Mouse (Mus musculus) limb, embryonic 15.5 days (tissue): ENCODE results near the gene Tcf7. TPM values are rescaled to one million over a fixed set of nuclear protein-coding genes. Genes with fewer than 3 reads are reported as not detected.
A peak's percentile ranks its signal among the peaks of the same experiment; 100 is the strongest.

Experiments used
- ATAC-seq: fragments of 200-750 bp; cut with Nextera tagmentation; 2 replicates; pipeline ENCODE4 v1.8.0; 2017; ENCODE audit warnings: low read depth, moderate TSS enrichment; ENCODE audit not compliant: insufficient number of reproducible peaks, low FRiP score, low TSS enrichment
- H3K27ac ChIP-seq: fragments of 300-500 bp; sonication (generic); 2 replicates; pipeline ENCODE4 v1.5.1; 2015; ENCODE audit warnings: moderate library complexity, mild to moderate bottlenecking, inconsistent platforms
- H3K27me3 ChIP-seq: fragments of 300-500 bp; sonication (generic); 2 replicates; pipeline ENCODE4 v1.6.1; 2015; ENCODE audit warnings: inconsistent platforms
- H3K36me3 ChIP-seq: fragments of 300-500 bp; sonication (generic); 2 replicates; pipeline ENCODE4 v1.6.1; 2015; ENCODE audit warnings: inconsistent platforms
- H3K4me1 ChIP-seq: fragments of 300-500 bp; sonication (generic); 2 replicates; pipeline ENCODE4 v1.6.1; 2015; ENCODE audit warnings: inconsistent platforms
- H3K4me2 ChIP-seq: fragments of 300-500 bp; sonication (generic); 2 replicates; pipeline ENCODE4 v1.6.1; 2015; ENCODE audit warnings: mild to moderate bottlenecking, inconsistent platforms
- H3K4me3 ChIP-seq: fragments of 300-500 bp; sonication (generic); 2 replicates; pipeline ENCODE4 v1.5.1; 2015; ENCODE audit warnings: mild to moderate bottlenecking, inconsistent platforms
- H3K9ac ChIP-seq: fragments of 300-500 bp; sonication (generic); 2 replicates; pipeline ENCODE4 v1.6.1; 2015; ENCODE audit warnings: inconsistent platforms
- H3K9me3 ChIP-seq: fragments of 300-500 bp; sonication (generic); 2 replicates; pipeline ENCODE4 v1.6.1; 2016; ENCODE audit warnings: inconsistent platforms
- WGBS: fragments of 180-500 bp; shearing (Covaris S2); methylation state at CpG from one replicate; pipeline ENCODE4 v1.1.7; 2015; 5-methylcytosine and 5-hydroxymethylcytosine counted together
- polyA plus RNA-seq: library from polyadenylated mRNA; unstranded; fragments of >200 nt; fragmentation: Nextera tagmentation; extraction: Ambion mirVana; gene quantifications from 2 replicates; pipeline ENCODE4 v1.2.1, GENCODE M21; 2015

Tcf7 gene
- polyA plus RNA-seq, 1 experiment from 2014 or later = 9.8 TPM

DNA sequence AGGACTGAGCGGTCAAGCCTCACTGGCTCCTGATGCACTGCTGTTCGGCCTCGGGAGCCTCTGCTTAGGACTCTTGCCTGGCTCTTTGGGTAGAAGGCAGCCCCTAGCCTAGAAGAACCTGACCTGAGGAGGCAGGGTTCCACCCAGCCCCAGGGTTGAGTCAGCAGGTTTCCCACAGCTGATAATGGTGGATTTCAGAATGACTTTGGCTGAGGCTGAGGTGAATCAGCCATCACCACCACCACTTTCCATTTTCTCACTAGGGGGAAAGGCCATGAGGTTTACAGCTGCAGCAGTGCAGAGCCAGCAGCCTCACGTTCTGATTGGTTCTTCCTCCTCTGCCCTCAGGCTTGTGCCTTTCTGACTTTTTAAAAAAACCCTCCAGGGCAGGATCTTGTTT, 21.9 kb downstream of the Tcf7 start:
- H3K27me3 ChIP-seq = no peaks in the 10 kb centered on the region
- no peaks in the 10 kb centered on the region for H3K9me3 ChIP-seq
- H3K9ac ChIP-seq = no peak overlapping the region
- no peak for ATAC-seq
- H3K36me3 ChIP-seq = peaks cover 12% of the 10 kb centered on the region; the same call in 1 of the 2 replicates
- no peak overlapping the region for H3K4me2 ChIP-seq
- H3K4me3 ChIP-seq = no peak overlapping the region
- peaks cover 14% of the 10 kb centered on the region for H3K4me1 ChIP-seq
- no peak overlapping the region for H3K27ac ChIP-seq
- 77% methylated on average over 4 of the region's 4 CpGs for WGBS

DNA sequence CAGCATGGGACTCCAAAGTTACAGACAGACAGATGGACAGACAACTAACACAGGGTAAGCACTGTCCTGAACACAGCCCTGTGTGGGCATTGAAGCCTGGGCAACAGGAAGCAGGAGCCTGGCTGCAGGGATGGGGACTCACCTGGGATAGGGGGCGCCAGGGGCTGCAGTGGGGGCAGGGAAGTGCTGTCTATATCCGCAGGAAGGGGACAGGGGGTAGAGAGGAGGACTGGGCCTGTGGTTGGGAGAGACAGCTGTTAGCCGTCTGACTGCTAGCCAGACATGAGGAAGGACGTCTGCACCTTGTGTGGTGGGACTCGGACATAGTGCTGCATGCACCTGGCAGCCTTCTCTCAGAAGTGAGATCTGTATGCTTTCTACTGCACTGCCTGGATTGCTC, 24.1 kb downstream of the Tcf7 start:
- Histone ChIP-seq H3K4me1 (0 out of 2 replicates have a peak, but pooled peaks cover 4% of the 10 kb centered on the region), H3K27me3 (no peaks in the 10 kb centered on the region), H3K9me3 (no peaks in the 10 kb centered on the region), H3K9ac (no peak overlapping the region), H3K27ac (no peak overlapping the region), H3K4me2 (no peak overlapping the region), H3K36me3 (peaks cover 13% of the 10 kb centered on the region; the same call in 1 of the 2 replicates), H3K4me3 (no peak overlapping the region)
- no peak for ATAC-seq
- 62% methylated on average over 5 of the region's 5 CpGs for WGBS

DNA sequence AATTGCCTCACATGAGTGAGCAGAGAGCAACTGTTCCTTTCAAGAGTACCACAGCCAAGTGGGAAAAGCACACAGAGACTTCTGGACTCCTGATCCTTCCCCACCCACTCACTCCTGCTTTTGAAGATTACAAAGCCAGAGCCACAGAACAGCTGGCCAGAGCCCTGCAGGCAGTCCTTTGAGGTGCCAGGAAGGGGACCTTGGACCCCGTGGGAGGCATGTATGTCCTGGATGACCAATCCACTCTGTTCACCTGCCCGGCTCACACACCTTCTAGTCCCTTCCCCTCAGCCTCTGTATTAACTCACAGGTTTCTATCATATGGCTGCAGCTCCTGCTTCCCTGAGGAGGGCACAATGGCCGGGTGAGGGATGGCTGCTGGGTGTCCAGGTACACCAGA, 25.4 kb downstream of the Tcf7 start:
- H3K4me1 ChIP-seq = 0 out of 2 replicates have a peak, but pooled peaks cover 8% of the 10 kb centered on the region
- peaks cover 13% of the 10 kb centered on the region; the same call in 1 of the 2 replicates for H3K36me3 ChIP-seq
- no peak overlapping the region for H3K4me3 ChIP-seq
- no peak overlapping the region for H3K9ac ChIP-seq
- no peaks in the 10 kb centered on the region for H3K9me3 ChIP-seq
- H3K27me3 ChIP-seq = no peaks in the 10 kb centered on the region
- no peak for ATAC-seq
- no peak overlapping the region for H3K4me2 ChIP-seq
- WGBS = 91% methylated on average over 3 of the region's 3 CpGs
- no peak overlapping the region for H3K27ac ChIP-seq

DNA sequence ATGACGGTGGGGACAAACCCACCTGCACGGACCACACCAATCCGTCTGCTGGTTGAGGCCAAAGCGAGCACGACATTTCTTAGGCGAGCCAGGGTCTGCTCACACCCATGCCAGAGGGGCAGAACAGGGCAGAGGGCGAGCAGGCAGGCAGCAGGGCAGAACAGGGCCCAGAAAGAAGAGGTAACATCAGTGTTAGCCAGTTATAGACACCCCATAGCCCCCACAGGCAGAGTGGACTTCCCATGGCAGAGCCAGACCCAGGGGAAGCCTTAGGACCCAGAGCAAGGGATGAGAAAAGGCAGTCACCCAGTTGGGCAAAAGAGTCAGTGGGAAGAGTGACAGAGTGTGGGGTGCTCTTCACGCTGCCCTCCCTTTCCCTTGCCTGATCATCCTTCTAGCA, 27.7 kb downstream of the Tcf7 start:
- H3K4me1 ChIP-seq = 0 out of 2 replicates have a peak, but pooled peaks cover 5% of the 10 kb centered on the region
- WGBS = 86% methylated on average over 8 of the region's 8 CpGs
- H3K36me3 ChIP-seq = peaks cover 19% of the 10 kb centered on the region

DNA sequence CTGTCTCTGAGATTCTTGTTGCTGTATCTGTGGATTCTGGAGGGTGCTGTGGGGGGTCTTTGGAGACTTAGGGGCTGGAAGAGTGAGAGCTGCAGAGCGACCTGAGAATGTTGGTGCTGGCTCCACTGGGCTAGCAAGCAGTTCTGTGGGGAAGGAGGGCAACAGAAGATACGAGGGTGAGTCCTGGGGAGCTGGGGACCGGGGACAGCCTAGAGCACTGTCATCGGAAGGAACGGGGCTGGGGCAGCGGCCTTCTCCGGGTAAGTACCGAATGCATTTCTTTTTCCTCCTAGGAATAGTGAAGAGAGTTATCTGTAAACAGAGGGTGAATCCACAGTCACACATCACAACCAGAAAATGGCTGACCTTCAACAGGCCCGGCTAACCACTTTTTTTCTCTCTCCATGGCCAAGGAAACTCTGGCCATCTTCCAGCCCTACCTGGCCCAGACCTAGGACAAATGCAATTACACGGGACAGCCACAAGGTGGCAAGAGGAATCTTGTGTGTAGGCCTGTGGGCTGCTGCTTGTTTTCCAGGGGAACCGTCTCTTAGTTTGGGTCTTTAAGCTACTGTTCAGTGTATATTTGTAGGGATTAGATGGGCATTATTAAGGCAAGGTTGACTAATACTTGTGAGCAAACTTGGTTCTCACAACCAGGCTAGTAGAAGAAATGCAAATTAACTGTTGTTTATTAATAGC, 29.0 kb downstream of the Tcf7 start:
- H3K4me1 ChIP-seq = 0 out of 2 replicates have a peak, but pooled peaks cover 5% of the 10 kb centered on the region
- H3K27me3 ChIP-seq = no peaks in the 10 kb centered on the region
- H3K36me3 ChIP-seq = peaks cover 25% of the 10 kb centered on the region
- 67% methylated on average over 11 of the region's 11 CpGs for WGBS
- no peak overlapping the region; the same call in 1 of the 2 replicates for H3K27ac ChIP-seq
- peak; percentile 53; the same call in 1 of the 2 replicates for ATAC-seq
- no peaks in the 10 kb centered on the region for H3K9me3 ChIP-seq
- H3K4me3 ChIP-seq = no peak overlapping the region
- H3K9ac ChIP-seq = no peak overlapping the region
- no peak overlapping the region for H3K4me2 ChIP-seq

More for the DNA sequence above, 27.7 kb downstream of the Tcf7 start:
- H3K4me3 ChIP-seq = no peak overlapping the region
- no peaks in the 10 kb centered on the region for H3K27me3 ChIP-seq
- H3K4me2 ChIP-seq = no peak overlapping the region
- H3K9me3 ChIP-seq = no peaks in the 10 kb centered on the region
- no peak overlapping the region for H3K9ac ChIP-seq
- no peak for ATAC-seq
- H3K27ac ChIP-seq = no peak overlapping the region

DNA sequence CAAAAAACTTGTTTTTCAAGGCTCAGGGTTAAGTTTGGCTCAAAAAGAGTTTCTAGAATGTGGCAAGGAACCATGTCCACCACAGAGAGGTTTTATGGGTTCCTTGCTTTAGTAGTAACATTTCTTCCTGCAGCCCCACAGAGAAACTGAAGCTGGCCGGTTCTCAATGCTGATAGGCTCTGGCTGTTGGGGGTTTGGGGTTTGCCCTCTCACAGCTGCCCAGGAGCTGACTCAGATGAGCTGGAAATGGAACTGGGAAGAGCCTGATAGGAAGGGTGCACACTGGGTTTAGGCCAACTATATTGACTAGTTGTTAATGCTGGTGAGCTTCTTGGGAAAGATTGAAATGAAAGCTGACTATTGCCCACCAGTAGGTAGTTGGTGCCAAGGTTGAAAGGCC, 30.1 kb downstream of the Tcf7 start:
- WGBS = 50% methylated on average over 1 of the region's 1 CpGs
- H3K27me3 ChIP-seq = no peaks in the 10 kb centered on the region

DNA sequence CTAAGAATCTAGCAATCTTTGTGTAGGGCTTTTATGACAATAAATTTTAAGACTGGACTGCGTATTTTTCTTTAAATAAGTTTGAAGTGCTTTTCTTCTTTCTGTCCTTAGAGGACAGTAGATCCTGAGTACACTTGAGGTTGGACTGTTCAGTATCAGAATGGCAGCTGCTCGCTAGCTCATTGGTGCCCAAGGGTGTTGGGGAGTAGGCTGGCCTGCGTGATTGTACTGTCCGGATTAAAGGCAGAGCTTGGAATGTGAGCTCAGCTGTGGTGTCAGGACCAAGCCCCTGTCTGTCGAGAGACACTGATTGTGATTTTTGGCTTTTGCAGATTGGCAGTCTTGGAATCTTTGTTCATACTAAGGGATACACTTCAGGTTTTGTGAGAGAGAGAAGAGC, 31.0 kb downstream of the Tcf7 start:
- H3K9ac ChIP-seq = no peak overlapping the region
- 0 out of 2 replicates have a peak, but pooled peaks cover 5% of the 10 kb centered on the region for H3K4me1 ChIP-seq
- no peak overlapping the region for H3K4me3 ChIP-seq
- H3K4me2 ChIP-seq = no peak overlapping the region
- no peak for ATAC-seq
- no peaks in the 10 kb centered on the region for H3K27me3 ChIP-seq
- 72% methylated on average over 5 of the region's 5 CpGs for WGBS
- no peak overlapping the region for H3K27ac ChIP-seq
- no peaks in the 10 kb centered on the region for H3K9me3 ChIP-seq
- H3K36me3 ChIP-seq = peaks cover 33% of the 10 kb centered on the region

More for the DNA sequence above, 30.1 kb downstream of the Tcf7 start:
- Histone ChIP-seq H3K36me3 (peaks cover 30% of the 10 kb centered on the region), H3K4me2 (no peak overlapping the region), H3K9me3 (no peaks in the 10 kb centered on the region), H3K4me1 (0 out of 2 replicates have a peak, but pooled peaks cover 5% of the 10 kb centered on the region), H3K9ac (no peak overlapping the region), H3K27ac (peak overlapping the region; percentile 14; the same call in 1 of the 2 replicates), H3K4me3 (no peak overlapping the region)
- no peak for ATAC-seq

DNA sequence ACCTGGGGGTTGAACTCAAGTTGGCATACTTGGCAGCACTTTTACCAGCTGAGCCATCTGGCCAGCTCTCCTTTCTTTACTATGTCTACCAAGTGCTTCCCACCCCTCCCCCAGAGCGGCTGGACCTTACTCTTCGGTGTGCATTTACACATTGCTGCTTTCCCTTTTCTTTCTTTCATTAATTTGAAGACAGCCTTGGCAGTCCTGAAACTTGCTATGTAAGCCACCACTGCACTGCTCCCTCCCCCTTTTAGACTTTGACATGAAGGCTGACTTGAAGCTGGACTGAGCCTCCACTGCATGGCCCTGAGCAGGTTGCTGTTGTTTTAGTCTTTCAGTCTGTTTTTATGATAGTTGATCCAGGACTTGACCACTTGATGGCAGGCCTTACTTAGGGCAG, 33.4 kb downstream of the Tcf7 start:
- WGBS = 91% methylated on average over 2 of the region's 2 CpGs
- Histone ChIP-seq H3K9me3 (no peaks in the 10 kb centered on the region), H3K4me3 (no peak overlapping the region), H3K9ac (no peak overlapping the region), H3K36me3 (peaks cover 44% of the 10 kb centered on the region), H3K27me3 (no peaks in the 10 kb centered on the region), H3K4me1 (0 out of 2 replicates have a peak, but pooled peaks cover 5% of the 10 kb centered on the region), H3K4me2 (no peak overlapping the region), H3K27ac (no peak overlapping the region)
- ATAC-seq = no peak

DNA sequence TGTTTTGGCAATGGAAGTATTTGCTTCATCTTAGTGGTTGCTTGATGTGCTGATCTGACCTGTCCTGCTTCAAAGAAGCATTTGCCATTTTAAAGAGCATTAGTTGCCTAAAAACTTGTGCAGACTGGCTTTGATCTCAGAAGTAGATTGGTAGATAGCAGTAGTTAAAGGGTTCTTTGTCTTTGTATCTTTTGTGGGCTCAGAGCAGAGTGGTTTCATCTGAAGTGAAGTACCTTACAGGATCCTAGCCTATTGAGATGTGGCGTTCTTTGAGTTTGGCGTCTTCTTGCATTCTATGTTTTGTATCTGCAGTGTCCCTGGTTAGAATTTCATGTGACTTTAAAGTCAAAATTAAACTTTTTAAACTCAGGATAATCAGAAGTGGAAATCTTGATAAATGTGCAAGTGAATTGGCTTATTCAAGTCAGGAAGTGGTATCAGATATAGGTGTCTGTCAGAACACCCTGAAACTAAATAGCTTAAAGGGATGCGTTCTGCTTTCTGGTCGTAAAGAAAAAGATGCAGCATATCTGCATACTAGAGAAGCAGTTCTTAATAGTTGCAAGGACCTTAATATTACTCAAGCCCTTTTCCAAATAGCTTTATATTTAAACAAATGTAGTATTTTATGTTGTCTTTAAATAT, 41.8 kb downstream of the Tcf7 start:
- H3K9ac ChIP-seq = no peak overlapping the region
- no peak overlapping the region for H3K4me3 ChIP-seq
- WGBS = 86% methylated on average over 4 of the region's 4 CpGs
- H3K27me3 ChIP-seq = no peaks in the 10 kb centered on the region
- no peaks in the 10 kb centered on the region for H3K4me1 ChIP-seq
- H3K9me3 ChIP-seq = no peaks in the 10 kb centered on the region
- peaks cover 60% of the 10 kb centered on the region for H3K36me3 ChIP-seq
- no peak overlapping the region for H3K27ac ChIP-seq
- no peak for ATAC-seq
- H3K4me2 ChIP-seq = no peak overlapping the region

DNA sequence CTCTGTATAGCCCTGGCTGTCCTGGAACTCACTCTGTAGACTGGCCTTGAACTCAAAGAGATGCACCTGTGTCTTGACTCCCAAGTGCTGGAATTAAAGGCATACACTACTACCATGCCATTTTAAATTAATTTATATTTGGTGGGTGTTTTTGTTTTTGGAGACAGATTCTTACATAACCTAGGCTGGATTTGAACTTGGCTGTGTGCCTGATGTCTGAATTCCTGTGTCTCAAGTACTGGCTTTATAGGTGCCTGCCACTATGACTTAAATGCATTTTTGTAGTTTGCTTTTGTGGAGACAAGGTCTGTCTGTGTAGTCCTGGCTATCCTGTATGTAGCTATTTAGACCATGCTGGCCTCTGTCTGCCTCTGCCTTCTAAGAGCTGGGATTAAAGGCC, 48.3 kb downstream of the Tcf7 start:
- Histone ChIP-seq H3K27me3 (no peaks in the 10 kb centered on the region), H3K9me3 (no peaks in the 10 kb centered on the region), H3K27ac (no peak overlapping the region), H3K4me1 (peaks cover 16% of the 10 kb centered on the region), H3K36me3 (peaks cover 24% of the 10 kb centered on the region), H3K9ac (no peak overlapping the region), H3K4me2 (no peak overlapping the region), H3K4me3 (no peak overlapping the region)
- ATAC-seq = no peak

DNA sequence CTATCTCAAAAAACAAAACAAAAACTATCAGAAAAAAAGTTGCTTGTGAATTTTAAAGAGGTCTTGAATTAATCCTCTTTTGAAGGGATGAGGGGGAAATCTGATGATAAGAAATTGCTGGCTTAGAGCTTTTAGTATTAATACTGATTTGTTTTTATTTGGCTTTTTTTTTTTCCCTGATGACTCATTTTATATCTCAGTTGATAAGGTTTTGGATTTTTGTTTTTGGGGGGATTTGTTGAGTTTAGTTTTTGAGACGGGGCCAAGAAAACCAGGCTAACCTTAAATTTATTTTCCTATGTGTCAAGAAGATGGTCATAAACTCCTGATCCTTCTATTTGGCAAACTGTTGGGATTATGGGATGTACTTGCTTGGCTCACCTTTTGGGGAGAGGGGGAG, 48.9 kb downstream of the Tcf7 start:
- H3K4me2 ChIP-seq = peak overlapping the region; percentile 54
- H3K9ac ChIP-seq = no peak overlapping the region
- H3K4me1 ChIP-seq = peaks cover 16% of the 10 kb centered on the region
- no peak overlapping the region for H3K27ac ChIP-seq
- no peaks in the 10 kb centered on the region for H3K27me3 ChIP-seq
- no peak overlapping the region for H3K4me3 ChIP-seq
- no peaks in the 10 kb centered on the region for H3K9me3 ChIP-seq
- peaks cover 18% of the 10 kb centered on the region for H3K36me3 ChIP-seq
- ATAC-seq = no peak
- WGBS = 90% methylated on average over 1 of the region's 1 CpGs

DNA sequence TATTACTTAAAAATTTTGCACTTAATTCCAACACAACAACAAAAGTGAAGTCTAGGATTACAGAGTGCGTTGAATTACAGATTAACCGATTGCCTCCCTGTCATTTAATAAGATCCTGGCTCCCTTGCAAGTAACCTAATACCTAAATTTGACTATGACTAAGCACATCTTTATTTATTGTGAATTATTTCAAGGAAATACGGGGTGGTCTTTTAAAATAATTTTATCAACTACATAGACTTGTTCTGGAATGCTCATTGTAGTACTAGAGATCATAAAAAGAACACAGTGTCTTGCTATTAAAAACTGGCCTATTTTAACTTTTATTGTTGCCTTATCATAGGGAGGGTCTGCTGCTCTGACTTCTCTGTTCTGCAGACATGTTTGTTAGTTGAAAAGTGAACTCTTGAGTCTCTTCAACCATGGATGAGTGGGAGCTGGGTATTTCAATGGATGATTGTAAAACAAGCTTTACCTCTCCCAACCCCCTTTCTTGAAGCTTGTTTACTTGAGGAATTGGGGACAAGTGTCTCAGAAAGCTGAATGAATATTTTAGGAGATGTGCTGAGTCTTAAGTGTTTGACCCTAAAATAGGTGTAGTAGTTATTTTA, 49.7 kb downstream of the Tcf7 start:
- peak overlapping the region; percentile 92 for H3K4me3 ChIP-seq
- 17% methylated on average over 3 of the region's 3 CpGs for WGBS
- no peak for ATAC-seq

More for the DNA sequence above, 49.7 kb downstream of the Tcf7 start:
- Histone ChIP-seq H3K9ac (no peak overlapping the region), H3K9me3 (no peaks in the 10 kb centered on the region), H3K27me3 (no peaks in the 10 kb centered on the region), H3K4me2 (peak overlapping the region; percentile 54), H3K27ac (no peak overlapping the region), H3K36me3 (peaks cover 11% of the 10 kb centered on the region), H3K4me1 (peaks cover 16% of the 10 kb centered on the region)
